Mouse (Mus musculus) hindlimb bud, embryonic 11.5 days (tissue): ENCODE measurements around the gene Gabarap.

Source experiments
- DNase-seq: peaks from one replicate; pipeline ENCODE4 v3.0.0-alpha.2; 2012; ENCODE audit warnings: low read depth, low spot score; ENCODE audit errors: extremely low spot score

Gene Gabarap

DNA sequence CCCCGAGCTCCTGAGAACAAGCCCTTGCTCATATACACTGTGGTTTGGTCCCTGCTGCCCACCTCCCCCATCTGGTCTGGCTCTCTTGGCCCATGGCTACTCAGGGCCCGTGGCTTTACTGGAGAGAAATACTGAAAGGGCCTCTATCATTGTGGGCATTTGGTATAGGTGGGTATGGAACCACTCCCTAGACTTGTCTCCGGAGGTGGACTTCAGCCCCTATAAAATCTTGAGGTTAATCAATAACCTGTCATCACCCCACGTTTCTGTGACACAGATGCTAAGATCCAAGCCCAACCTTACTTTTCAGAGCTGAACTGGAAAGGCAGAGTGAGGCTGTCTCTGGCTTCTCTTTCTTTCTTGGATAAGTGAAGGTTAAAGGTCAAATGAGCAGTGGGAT is 22.1 kb upstream of the Gabarap start:
- DNase-seq, result no peak

DNA sequence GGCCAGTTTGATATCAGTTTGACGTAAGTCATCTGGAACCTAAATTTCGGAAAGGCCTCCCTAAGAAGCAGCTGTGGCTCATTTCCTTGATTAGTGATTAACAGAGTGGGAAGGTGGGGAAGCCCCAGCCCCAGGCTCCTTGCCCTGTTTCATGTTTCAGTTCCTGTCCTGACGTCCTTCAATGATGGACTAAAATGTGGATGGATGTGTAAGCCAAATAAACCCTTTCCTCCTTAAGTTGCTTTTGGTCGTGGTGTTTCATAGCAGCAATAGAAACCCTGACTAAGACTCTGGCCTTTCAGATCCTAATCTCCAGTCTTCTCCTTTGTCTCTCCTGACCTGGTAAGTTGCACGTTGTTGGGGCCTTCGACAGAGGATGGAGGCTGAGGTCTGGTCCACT is 20.7 kb upstream of the Gabarap start:
- DNase-seq, result no peak

DNA sequence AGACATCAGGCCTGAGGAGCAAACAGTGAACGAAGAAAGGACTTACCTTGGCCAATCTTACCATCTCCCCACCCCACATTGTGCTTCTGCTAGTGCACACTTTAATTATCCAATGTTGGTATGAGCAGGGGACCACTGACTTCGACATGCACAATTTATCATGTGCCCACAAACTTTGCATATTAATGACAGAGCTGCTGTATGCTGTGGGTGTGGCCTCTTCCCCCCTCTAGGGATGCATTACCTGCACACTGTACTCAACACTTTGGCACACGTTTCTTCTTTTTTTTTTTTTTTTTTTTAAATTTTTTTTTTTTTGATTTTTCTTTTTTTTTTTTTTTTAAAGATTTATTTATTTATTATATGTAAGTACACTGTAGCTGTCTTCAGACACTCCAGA is 20.2 kb upstream of the Gabarap start:
- no peak for DNase-seq

DNA sequence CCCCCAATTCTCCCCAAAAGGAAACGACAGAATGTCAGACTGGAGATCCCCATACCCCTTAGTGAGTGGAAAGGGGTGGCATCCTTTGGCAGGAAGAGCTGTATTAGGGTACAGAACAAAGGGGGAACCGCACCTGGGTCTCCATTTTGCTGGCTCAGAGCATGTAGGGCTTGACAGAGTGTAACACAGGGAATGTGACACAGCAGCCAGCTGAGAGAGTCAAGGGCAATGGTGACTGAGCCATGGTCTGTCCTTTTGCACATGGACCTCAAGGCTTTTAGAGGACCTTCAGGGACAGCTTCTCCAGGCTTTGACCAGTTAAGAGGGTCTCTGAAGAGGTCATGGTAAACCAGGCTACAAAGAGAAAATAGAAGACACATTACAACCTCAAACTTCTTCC is 16.0 kb upstream of the Gabarap start:
- DNase-seq, result no peak

DNA sequence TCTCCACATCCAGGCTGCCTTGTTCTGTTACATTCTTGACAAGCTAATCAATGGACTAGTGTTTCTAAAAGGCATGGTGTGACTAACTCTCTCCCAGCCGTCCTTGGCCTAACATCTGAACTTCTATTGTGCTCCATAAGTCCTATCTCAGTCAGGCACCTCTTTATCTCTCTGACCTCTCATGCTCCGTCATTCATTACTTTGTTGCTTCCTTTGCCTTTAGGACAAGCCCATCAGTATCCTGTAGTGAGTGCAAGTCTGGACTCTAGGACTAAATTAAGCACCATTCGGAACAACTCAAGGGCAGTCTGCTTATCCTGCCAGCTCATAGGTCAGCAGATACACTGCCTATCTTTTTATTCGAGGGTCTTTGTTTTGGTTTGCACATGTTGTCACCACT is 14.7 kb upstream of the Gabarap start:
- DNase-seq, result no peak

DNA sequence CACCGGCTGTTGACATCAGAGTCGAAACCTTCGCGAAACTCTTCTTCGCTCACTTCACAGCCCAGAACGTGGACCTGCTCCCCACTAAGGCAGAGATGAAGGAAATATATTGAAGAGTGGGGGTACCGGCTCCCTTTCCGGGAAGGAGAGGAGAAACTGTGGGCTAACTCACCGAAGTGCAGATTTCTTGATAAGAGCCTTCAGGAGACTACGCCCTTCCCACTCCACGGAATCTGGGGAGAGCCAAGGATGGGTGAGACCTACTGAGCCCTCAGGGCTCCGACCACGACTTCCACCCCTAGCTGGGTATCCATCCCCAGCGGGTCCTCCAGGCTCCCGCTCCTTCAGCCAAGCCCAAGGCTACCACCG is 11.1 kb upstream of the Gabarap start:
- no peak for DNase-seq

DNA sequence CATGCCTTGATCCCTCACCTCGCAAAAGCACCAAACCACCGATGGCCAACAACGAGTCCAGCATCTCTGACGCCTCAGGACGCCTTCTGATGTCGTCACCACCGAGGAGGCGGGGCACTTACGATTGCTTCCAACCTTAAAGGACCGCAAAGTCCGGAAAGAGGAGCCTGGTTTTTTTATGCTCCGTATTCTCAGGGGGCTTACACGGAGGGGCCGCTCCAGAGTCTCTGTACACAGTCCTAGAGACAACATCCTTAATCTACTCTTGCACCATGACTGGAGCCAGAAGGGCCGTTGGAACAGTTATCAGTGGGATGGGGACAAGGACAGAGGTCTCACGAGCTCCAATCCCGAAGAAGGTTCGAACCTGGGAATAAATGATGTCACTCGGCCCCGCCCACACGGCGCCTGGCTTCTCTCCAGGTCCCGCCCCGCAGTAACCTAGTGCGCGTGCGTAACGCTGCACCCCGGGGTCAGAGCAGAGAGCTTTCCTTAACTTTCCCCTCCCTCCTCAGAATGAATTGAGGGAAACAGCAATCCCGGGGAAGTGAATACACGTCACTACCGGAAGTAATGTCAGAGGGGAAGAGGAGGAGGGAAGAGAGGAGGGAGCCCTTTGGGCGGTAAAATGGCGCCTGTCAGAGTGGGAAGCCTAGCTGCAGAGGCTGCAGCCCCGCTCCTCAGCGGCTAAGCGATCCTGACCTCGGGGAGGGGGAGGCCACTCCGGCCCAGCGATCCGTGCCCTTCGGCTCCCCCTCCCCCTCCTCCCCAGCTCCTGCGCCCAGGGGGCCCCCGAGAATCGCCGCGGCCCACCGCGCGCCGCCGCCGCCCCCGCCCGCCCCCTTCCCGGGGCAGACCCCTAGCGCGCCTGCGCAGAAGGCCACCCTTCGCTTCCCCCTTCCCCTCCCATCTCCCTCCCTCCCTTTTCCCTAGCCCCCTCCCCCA is 10.5 kb upstream of the Gabarap start:
- DNase-seq, result peak; percentile 99

DNA sequence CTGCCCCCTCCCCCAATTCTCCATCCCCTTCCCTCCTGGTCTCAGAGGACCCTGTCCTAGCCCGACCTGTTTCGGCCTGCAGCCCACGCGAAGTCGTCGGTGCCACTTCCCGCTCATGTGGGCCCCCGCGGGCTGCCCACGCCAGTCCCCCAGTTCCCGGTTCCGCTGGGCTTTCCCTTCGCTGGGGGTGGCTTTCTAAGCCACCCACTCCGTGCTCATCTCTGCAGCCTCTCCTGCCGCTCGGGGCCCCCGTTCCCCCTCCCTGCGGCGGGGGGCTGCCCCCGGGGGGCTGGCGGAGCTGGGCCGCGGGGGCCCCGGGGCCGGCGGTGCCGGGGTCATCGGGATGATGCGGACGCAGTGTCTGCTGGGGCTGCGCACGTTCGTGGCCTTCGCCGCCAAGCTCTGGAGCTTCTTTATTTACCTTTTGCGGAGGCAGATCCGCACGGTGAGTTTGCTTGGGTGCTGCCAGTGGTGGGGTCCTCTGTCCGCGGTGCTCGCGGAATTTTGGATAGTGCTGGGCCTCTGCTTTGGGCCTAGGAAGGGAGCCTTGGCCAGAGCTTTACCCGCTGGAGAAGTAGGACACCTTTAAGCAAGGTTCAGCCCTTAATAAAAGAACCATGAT is 9.7 kb upstream of the Gabarap start, which contains the start of gene Ctdnep1:
Ctdnep1 (plus strand) TSS at position 16 of the 622 bp plus-strand sequence.
- DNase-seq, result no peak

DNA sequence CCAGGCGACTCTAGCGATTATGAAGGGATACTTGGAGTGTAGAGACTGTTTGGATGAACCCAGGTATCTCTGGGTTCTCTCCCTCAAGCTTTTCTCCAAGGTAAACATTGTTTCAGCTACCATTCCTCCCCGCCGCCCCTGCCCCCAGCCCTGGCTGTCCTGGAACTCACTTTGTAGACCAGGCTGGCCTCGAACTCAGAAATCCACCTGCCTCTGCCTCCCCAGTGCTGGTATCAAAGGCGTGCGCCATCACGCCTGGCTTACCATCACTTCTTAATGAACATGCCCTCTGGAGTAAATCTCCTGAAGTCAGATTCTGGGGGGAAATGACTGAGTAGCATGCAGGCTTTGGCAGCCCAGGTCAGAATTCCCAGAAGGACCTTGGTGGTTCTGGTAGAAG is 8.7 kb upstream of the Gabarap start, which contains the start of gene Elp5:
Elp5 (minus strand) TSS at position 293 of the 400 bp plus-strand sequence.
- DNase-seq, result no peak

DNA sequence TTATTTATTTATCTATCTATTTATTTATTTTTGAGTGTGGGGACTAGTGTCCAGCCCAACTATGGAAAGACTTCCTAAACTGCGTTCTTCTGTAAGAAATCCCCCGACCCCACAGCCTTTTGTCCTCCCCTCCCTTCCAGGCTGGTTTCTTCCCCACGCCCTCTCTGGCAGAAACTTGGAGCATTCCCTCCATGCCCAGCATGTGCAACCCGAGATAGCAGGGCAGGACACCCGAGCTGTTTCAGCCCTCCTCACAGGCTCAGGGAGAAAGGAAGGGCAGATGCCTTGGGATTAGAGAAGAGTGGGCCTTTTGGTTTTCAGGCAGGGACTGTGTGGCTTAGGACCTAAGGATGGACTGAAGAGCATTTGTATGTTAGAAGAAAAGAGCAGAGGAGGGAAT is 8.1 kb upstream of the Gabarap start:
- no peak for DNase-seq

DNA sequence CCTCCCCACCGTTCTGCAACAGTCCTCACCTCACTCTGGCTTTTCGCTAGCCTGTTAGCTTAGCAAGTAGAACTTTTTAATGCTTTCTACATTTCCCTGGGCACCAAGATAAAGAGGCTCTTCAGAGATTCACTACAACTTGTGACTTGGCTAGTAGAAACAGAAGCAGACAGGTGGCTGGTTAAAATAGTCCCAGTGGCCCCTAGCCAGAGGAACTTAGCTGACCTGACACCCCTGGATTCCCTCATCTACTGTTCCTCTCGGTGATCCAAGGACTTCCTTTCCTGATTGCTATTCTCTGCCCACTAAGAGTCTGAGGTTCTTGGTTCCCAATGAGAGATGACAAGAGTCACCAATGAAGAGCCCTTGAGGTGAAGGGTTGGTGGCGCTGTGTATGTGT is 7.6 kb upstream of the Gabarap start:
- DNase-seq, result no peak

DNA sequence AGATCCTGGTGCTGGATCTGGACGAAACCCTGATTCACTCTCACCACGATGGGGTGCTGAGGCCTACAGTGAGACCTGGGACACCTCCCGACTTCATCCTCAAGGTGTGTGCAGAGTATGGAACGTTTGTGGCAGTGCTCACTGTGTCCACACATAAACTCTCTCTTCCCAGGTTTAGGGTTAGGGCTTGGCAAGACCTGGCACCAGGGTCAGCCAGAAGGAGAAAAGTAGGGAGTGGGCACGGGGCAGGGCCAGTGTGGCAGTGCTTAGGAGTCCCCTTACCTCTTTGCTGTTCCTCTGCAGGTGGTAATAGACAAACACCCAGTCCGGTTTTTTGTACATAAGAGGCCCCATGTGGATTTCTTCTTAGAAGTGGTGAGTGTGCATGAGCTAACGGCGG is 6.5 kb upstream of the Gabarap start:
- DNase-seq, result no peak

DNA sequence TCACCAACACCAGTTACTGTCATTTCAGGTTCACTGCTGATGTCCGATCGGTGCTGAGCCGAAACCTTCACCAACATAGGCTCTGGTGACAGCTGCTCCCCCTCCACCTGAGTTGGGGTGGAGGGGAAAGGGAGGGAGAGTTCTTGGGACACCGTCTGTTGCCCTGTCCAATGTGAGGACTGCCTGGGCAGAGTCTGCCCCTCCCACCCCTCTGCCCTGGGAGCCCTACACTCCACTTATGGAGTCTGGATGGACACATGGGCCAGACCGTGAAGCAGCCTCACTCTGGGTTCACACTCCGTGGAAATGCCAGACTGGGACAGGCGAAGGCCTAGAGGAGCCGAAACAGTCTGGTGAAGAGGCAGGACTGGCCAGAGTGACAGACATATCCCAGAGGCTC is 994 bp upstream of the Gabarap start:
- no peak for DNase-seq

DNA sequence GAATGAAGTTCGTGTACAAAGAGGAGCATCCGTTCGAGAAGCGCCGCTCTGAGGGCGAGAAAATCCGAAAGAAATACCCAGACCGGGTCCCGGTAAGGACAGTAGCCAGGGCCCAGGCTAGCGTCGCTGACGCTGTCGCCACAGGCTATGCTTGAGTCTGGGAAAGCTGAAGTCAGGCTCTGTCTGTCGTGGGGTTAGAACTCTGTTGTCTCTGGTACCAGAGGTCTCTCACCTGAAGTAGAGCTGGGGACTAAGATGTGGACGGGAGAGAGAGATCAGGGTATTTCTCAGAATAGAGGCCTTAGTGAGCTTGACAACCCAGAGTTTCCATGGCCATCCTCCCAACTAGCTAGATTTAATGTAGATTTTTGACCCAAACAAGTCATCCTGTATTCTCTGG is 768 bp downstream of the Gabarap start:
- DNase-seq, result no peak

DNA sequence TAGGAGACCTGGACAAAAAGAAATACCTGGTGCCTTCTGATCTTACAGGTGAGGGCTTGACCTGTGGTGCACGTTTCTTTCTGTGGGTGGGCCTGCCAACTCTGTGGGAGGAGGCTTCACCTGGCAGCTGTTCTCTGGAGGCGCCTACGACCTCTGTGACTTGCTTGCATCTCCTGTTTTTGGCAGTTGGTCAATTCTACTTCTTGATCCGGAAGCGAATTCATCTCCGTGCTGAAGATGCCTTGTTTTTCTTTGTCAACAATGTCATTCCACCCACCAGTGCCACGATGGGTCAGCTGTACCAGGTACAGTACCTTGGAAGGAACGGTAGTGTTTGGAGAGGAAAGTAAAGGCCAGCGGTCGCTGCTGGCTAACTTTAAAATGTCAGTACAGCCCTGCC is 1.5 kb downstream of the Gabarap start:
- no peak for DNase-seq

DNA sequence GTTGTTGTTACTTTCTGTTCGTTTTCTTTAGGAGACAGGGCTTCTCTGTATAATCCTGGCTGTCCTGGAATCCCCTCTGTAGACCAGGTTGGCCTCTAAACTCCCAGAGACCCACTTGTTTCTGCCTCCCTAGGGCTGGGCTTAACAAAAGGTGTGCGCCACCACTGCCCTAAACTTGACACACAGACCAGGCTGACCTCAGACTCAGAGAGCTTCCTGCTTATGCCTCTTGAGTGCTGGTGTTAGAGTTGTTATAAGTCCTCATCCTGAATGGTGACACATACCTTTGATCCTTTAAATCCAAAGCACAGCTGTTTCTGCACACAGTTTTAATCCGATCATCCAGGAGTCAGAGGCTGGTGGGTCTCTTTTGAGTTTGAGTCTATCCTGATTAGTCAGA is 2.0 kb downstream of the Gabarap start:
- DNase-seq, result no peak

DNA sequence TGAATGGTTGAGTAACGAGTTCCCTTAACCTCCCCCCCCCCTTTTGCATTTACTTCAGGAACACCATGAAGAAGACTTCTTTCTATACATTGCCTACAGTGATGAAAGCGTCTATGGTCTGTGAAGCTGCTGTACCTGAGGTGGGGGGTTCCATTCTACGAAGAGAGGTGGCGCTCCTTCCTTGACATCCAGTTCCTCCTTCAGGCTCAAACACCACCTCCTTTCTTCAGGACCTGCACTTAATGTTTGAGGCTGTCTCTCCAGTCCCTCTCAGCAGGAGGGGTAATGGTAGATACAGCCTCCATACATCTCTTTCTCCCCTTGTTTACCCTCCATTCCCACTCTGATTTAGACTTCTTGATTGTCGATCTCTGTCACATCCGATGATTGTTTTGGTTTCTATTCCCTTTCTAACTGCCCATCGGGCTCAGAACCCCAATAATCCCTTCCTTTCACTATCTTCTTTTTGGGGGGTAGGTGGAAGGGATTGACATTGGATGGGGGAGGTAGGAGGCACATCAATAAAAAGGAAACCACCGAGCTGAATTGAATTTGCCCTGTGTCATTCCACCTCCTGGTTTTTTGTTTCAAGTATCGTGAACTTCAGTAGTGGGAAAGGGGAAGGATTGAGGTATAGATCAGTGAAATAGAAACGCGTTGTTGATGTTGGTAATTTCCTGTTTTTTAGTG is 3.6 kb downstream of the Gabarap start:
- DNase-seq, result no peak

DNA sequence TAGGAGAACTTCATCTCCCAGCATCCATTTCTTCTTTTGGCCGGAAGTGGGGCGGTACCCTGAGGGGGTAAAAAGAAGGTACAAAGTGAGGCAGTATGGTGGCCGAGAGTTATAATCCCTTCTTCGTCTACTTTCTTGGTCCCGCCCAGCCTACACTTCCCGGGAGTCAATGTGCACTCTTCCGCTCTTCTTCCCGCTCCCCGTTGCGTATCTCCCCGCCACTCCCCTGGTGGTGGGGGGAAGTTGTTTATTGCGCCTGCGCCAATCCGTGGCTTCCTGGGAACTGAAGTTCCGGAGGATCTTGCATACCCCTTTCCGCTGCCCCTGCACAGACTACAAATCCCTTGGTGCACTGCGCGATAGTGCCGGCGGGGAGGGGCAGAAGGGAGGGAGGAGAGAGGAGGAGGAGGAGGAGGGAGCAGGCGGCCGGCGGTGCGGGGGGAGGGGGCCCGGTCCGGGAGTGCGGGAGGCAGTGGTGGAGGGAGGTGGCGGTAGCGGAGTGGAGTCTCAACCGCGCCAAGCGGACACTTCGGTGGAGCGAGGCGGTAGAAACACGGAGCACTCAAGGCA is 4.5 kb downstream of the Gabarap start, which contains the start of gene Phf23:
Phf23 (plus strand) TSS at position 387 of the 570 bp plus-strand sequence.
- peak; percentile 96 for DNase-seq

DNA sequence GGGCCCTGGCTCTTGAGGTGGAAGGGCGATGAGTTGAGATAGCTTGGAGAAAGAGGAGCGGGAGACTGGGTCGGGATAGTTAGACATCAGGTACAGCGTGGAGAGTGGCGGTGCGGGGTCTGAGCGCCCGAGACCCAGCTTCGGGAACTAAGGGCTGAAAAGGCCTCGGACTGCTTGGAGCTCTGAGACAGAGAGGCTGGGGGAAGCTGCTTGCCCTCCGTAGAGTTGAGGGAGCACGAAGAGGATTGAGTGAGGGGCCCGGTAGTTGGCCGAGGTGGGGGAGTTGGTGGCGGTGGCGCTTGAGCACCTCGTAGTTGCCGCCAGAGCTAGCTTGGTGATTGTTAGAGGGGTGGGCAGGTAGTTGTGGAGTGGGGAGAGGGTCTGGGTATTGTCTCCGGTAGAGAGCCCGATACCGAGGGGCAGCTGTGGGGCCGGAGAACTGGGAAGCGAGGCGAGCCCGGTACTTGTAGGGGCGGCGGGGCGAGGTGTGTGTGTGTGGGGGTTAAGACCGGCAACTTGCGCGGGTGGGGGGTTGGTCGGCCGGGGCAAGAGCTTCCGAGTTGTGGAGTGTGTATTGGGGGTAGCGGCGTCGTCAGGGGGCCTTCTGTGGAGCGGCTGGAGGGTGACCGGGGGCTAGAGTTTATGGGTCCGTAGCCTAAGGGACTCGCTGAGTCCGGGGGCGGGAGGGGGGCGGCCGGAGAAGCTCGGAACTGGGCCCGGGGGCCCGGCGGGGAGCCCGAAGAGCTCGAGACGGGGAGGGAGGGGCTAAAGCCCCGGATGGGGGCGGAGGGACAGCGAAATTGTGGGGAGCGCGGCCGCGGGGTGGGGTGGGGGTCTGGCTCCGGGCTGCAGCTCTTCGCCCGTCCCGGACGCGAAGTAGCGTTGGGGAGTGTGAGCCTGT is 5.5 kb downstream of the Gabarap start:
- no peak for DNase-seq

DNA sequence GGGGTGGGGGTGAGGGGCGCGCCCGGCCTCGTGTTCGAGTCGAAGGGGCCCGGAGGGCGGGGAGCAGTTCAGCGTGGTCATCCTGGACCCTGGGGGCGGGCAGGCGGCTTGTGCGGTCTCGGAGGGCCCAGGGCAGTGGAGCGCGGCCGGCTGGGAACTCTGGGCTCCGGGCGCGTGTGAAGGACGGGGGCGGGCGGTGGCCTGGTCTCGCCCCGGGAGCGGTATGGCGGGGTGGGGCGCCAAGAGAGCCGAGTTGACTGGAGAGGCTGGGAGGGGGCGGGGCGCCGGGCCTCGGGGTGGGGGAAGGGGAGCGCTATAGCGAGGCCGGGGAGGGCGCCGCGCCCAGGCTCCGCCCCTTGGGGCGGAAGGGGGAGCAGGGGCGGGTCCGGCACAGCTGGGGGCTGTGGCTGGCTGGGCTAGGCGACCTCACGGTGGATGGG is 6.1 kb downstream of the Gabarap start:
- DNase-seq, result no peak
